Mouse (Mus musculus): ENCODE data around the gene Ebf1. TPM values are rescaled to one million over a fixed set of nuclear protein-coding genes. Genes with fewer than 3 reads are reported as not detected.

The Ebf1 gene
- polyA plus RNA-seq, 1 experiment from 2014 or later = 113 TPM

- ATAC-seq (ENCODE audit: insufficient read depth, low FRiP score, low TSS enrichment) = no peak
These were observed 400.4 kb downstream of the Ebf1 start for GRCm38 (mm10) chr11:45017493-45017892.

GRCm38 (mm10) chr11:45026012-45026411 is 408.9 kb downstream of the Ebf1 start:
- H3K9me3 ChIP-seq (ENCODE audit: control insufficient read depth, low read length) = no peaks in the 10 kb centered on the region
- H3K9ac ChIP-seq (ENCODE audit: low read length) = no peak overlapping the region
- no peaks in the 10 kb centered on the region for H3K4me1 ChIP-seq (ENCODE audit: control insufficient read depth, insufficient read depth, low read length)
- H3K4me3 ChIP-seq (ENCODE audit: low read depth, low read length) = no peak overlapping the region
- no peak for DNase-seq (ENCODE audit: low spot score)
- no peak overlapping the region for H3K27ac ChIP-seq (ENCODE audit: low read depth, low read length)
- no peaks in the 10 kb centered on the region for H3K27me3 ChIP-seq (ENCODE audit: control insufficient read depth, insufficient read depth, low read length)
- ATAC-seq (ENCODE audit: insufficient read depth, low FRiP score, low TSS enrichment) = no peak
- WGBS = 74% methylated on average over 5 of the region's 5 CpGs
- H3K4me2 ChIP-seq (ENCODE audit: low read depth) = no peak overlapping the region
- no peaks in the 10 kb centered on the region for H3K36me3 ChIP-seq (ENCODE audit: control insufficient read depth, insufficient read depth, low read length)

More at GRCm38 (mm10) chr11:45017493-45017892, 400.4 kb downstream of the Ebf1 start:
- H3K9me3 ChIP-seq (ENCODE audit: control insufficient read depth, low read length) = no peaks in the 10 kb centered on the region
- no peak overlapping the region for H3K4me2 ChIP-seq (ENCODE audit: low read depth)
- DNase-seq (ENCODE audit: low spot score) = no peak
- no peak overlapping the region for H3K4me3 ChIP-seq (ENCODE audit: low read depth, low read length)
- 85% methylated on average over 3 of the region's 3 CpGs for WGBS
- H3K4me1 ChIP-seq (ENCODE audit: control insufficient read depth, insufficient read depth, low read length) = no peaks in the 10 kb centered on the region
- H3K36me3 ChIP-seq (ENCODE audit: control insufficient read depth, insufficient read depth, low read length) = no peaks in the 10 kb centered on the region
- no peak overlapping the region for H3K27ac ChIP-seq (ENCODE audit: low read depth, low read length)
- H3K9ac ChIP-seq (ENCODE audit: low read length) = no peak overlapping the region
- H3K27me3 ChIP-seq (ENCODE audit: control insufficient read depth, insufficient read depth, low read length) = no peaks in the 10 kb centered on the region

- peak overlapping the region; percentile 20; the same call in 1 of the 2 replicates for H3K9ac ChIP-seq (ENCODE audit: low read length)
- H3K4me2 ChIP-seq (ENCODE audit: low read depth) = no peak overlapping the region
- no peaks in the 10 kb centered on the region for H3K4me1 ChIP-seq (ENCODE audit: control insufficient read depth, insufficient read depth, low read length)
- WGBS = 12% methylated on average over 11 of the region's 11 CpGs
- H3K9me3 ChIP-seq (ENCODE audit: control insufficient read depth, low read length) = no peaks in the 10 kb centered on the region
- no peak overlapping the region for H3K4me3 ChIP-seq (ENCODE audit: low read depth, low read length)
- no peaks in the 10 kb centered on the region for H3K36me3 ChIP-seq (ENCODE audit: control insufficient read depth, insufficient read depth, low read length)
- DNase-seq (ENCODE audit: low spot score) = peak; percentile 49
- no peak overlapping the region for H3K27ac ChIP-seq (ENCODE audit: low read depth, low read length)
- no peak for ATAC-seq (ENCODE audit: insufficient read depth, low FRiP score, low TSS enrichment)
- H3K27me3 ChIP-seq (ENCODE audit: control insufficient read depth, insufficient read depth, low read length) = no peaks in the 10 kb centered on the region
These were observed 409.6 kb downstream of the Ebf1 start for GRCm38 (mm10) chr11:45026674-45027073.

GRCm38 (mm10) chr11:45027076-45027475 is 410.0 kb downstream of the Ebf1 start:
- Histone ChIP-seq H3K36me3 (ENCODE audit: control insufficient read depth, insufficient read depth, low read length) (no peaks in the 10 kb centered on the region), H3K4me1 (ENCODE audit: control insufficient read depth, insufficient read depth, low read length) (no peaks in the 10 kb centered on the region), H3K4me3 (ENCODE audit: low read depth, low read length) (no peak overlapping the region), H3K4me2 (ENCODE audit: low read depth) (no peak overlapping the region), H3K9ac (ENCODE audit: low read length) (peak overlapping the region; percentile 20; the same call in 1 of the 2 replicates), H3K27ac (ENCODE audit: low read depth, low read length) (no peak overlapping the region), H3K9me3 (ENCODE audit: control insufficient read depth, low read length) (no peaks in the 10 kb centered on the region), H3K27me3 (ENCODE audit: control insufficient read depth, insufficient read depth, low read length) (no peaks in the 10 kb centered on the region)
- WGBS = 60% methylated on average over 7 of the region's 7 CpGs
- DNase-seq (ENCODE audit: low spot score) = no peak
- no peak for ATAC-seq (ENCODE audit: insufficient read depth, low FRiP score, low TSS enrichment)

GRCm38 (mm10) chr11:45055744-45056610 is 438.9 kb downstream of the Ebf1 start:
- no peaks in the 10 kb centered on the region for H3K27me3 ChIP-seq (ENCODE audit: control insufficient read depth, insufficient read depth, low read length)
- H3K36me3 ChIP-seq (ENCODE audit: control insufficient read depth, insufficient read depth, low read length) = no peaks in the 10 kb centered on the region
- no peak overlapping the region for H3K27ac ChIP-seq (ENCODE audit: low read depth, low read length)
- WGBS = 87% methylated on average over 7 of the region's 7 CpGs
- no peaks in the 10 kb centered on the region for H3K4me1 ChIP-seq (ENCODE audit: control insufficient read depth, insufficient read depth, low read length)
- no peak overlapping the region for H3K4me2 ChIP-seq (ENCODE audit: low read depth)
- no peaks in the 10 kb centered on the region for H3K9me3 ChIP-seq (ENCODE audit: control insufficient read depth, low read length)
- ATAC-seq (ENCODE audit: insufficient read depth, low FRiP score, low TSS enrichment) (no peak), DNase-seq (ENCODE audit: low spot score) (no peak)
- no peak overlapping the region for H3K9ac ChIP-seq (ENCODE audit: low read length)
- H3K4me3 ChIP-seq (ENCODE audit: low read depth, low read length) = no peak overlapping the region

Other genes with a start within 250 kb of the Ebf1 start
- gene Il12b, start 217.3 kb upstream of the Ebf1 start, polyA plus RNA-seq (2014; fragmentation: Nextera tagmentation; extraction: Ambion mirVana) = not detected in 2 replicates
- 73.8 and 75.3 TPM in 2 replicates for gene Ublcp1, start 146.8 kb upstream of the Ebf1 start, polyA plus RNA-seq (2014; fragmentation: Nextera tagmentation; extraction: Ambion mirVana)
- gene Rnf145, start 98.4 kb upstream of the Ebf1 start, polyA plus RNA-seq (2014; fragmentation: Nextera tagmentation; extraction: Ambion mirVana) = 126 and 142 TPM in 2 replicates